Mouse (Mus musculus) heart, adult 18-20 months (tissue): ENCODE measurements around the gene C2cd6. TPM values are rescaled to one million over a fixed set of nuclear protein-coding genes. Genes with fewer than 3 reads are reported as not detected.

ENCODE experiments used
- DNase-seq, 2 experiments: peaks; one replicate each; pipeline ENCODE4 v3.0.0; 2021 to 2022; ENCODE audit warnings: mixed read lengths in 1 of 2
- long read RNA-seq, 2 experiments: library from polyadenylated mRNA; stranded (forward); transcript quantifications; one replicate each; pipeline ENCODE4 v2.0.0; 2021
- total RNA-seq, 2 experiments: library from RNA; stranded (reverse); gene quantifications; 2 replicates each; pipeline ENCODE4 v1.2.3; 2021

Gene C2cd6
- not detected for total RNA-seq
- long read RNA-seq, experiment 1 = 0 reads
- long read RNA-seq, experiment 2 = 0 reads

- DNase-seq = no peak
Measured at GRCm38 (mm10) chr1:59094705-59095104, at the start of gene C2cd6. Gene C2cd6, minus strand, starts transcription at chr1:59094900.

GRCm38 (mm10) chr1:59142809-59143208, 48.1 kb upstream of the C2cd6 start:
- peak; percentile 40 to 81 for DNase-seq

GRCm38 (mm10) chr1:59134419-59134818, 39.7 kb upstream of the C2cd6 start:
- DNase-seq = peak; percentile 24 to 31

GRCm38 (mm10) chr1:59128879-59129278, 34.2 kb upstream of the C2cd6 start:
- DNase-seq = no peak

- no peak for DNase-seq
Measured at GRCm38 (mm10) chr1:59125558-59125957, 30.9 kb upstream of the C2cd6 start.

- DNase-seq = peak; percentile 93 to 95
Measured at GRCm38 (mm10) chr1:59119720-59120457, 25.2 kb upstream of the C2cd6 start, which contains the start of gene Tmem237. Gene Tmem237, minus strand, starts transcription at chr1:59120408.

- DNase-seq = no peak
Measured at GRCm38 (mm10) chr1:59110524-59110923, 15.8 kb upstream of the C2cd6 start.

GRCm38 (mm10) chr1:59102071-59102470, 7.4 kb upstream of the C2cd6 start:
- no peak for DNase-seq

- DNase-seq = no peak
Measured at GRCm38 (mm10) chr1:59101020-59101419, 6.3 kb upstream of the C2cd6 start.

GRCm38 (mm10) chr1:59070867-59071266, 23.8 kb downstream of the C2cd6 start:
- DNase-seq = no peak

GRCm38 (mm10) chr1:59067976-59068375, 26.7 kb downstream of the C2cd6 start:
- DNase-seq = peak in 1 of 2 experiments; percentile 20

GRCm38 (mm10) chr1:59063697-59064096, 31.0 kb downstream of the C2cd6 start:
- DNase-seq = no peak

- DNase-seq = no peak
Measured at GRCm38 (mm10) chr1:59056955-59057354, 37.7 kb downstream of the C2cd6 start.

GRCm38 (mm10) chr1:59051306-59051705, 43.4 kb downstream of the C2cd6 start:
- no peak for DNase-seq

- DNase-seq = no peak
Measured at GRCm38 (mm10) chr1:59037723-59038122, 57.0 kb downstream of the C2cd6 start.

- no peak for DNase-seq
Measured at GRCm38 (mm10) chr1:59021556-59021955, 73.1 kb downstream of the C2cd6 start.

GRCm38 (mm10) chr1:59009250-59009649, 85.5 kb downstream of the C2cd6 start:
- DNase-seq = peak in 1 of 2 experiments; percentile 11

Other genes starting within 250 kb of the C2cd6 start
- 100 to 1,000 TPM; 187 to 225 TPM for gene Trak2, start 121.5 kb downstream of the C2cd6 start, total RNA-seq
- gene Stradb, start 121.4 kb downstream of the C2cd6 start, total RNA-seq = 10 to 100 TPM; 63.9 to 85.2 TPM
- gene Tmem237, start 25.5 kb upstream of the C2cd6 start, total RNA-seq = 1 to 10 TPM; 3.6 to 4.6 TPM
- under 1 TPM; 0.10 to 0.15 TPM for gene Mpp4, start 68.5 kb upstream of the C2cd6 start, total RNA-seq
- gene Als2, start 142.3 kb upstream of the C2cd6 start, total RNA-seq = 1 to 10 TPM; 9.4 to 9.9 TPM
- not detected for gene Cdk15, start 162.0 kb upstream of the C2cd6 start, total RNA-seq